Mouse (Mus musculus): ENCODE measurements around the gene Actr8.

Actr8 gene

GRCm38 (mm10) chr14:30039413-30039812 lies 61.3 kb downstream of the Actr8 start:
- DNase-seq (ENCODE audit: low spot score in 2 of 2), result no peak

DNA sequence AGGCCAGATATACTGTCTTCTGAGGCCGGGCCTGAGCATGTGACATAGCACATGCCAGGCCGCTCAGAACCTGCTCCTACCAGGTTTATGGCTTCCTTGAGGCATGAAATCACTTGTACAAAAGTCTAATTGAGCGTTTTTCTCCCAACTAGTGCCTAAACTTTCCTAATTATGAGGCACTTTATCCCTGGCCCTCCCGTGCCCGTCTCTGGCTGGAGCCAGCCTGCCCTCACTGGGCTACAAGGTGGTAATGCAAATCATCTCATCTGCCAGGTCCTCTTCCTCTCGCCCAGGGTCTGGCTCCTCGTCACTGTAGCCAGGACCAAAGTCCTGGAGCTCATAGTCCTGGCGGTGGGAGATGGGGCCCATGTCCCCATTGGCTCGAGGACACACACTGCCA lies 63.7 kb downstream of the Actr8 start:
- DNase-seq (ENCODE audit: low spot score in 2 of 2), result no peak

DNA sequence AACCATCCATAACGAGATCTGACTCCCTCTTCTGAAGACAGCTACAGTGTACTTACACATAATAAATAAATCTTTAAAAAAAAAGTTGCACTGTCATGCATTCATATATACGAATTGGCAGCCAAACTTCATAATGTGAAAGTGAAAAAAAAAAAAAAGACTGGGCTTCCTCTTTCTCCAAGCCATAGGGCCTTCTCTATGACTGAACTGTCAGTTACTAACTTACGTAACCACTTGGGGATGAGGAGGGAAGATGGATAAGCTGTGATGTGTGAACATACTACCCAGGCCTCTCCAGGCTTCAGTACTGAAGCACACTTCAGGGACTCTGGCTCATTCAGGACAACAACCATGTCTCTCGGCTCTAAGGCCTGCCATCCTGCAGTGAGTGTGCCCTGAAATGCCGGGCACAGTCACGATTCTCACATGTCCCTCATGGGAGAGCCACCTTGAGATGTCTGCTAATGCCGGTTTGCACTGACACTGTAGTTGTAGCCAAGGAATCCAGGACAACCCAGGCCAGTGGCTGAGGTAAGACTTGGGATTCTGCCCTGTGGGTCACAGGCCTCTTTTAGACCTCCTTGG lies 65.3 kb downstream of the Actr8 start:
- no peak for DNase-seq (ENCODE audit: low spot score in 2 of 2)

- no peak for DNase-seq (ENCODE audit: low spot score in 2 of 2)
These were observed 67.1 kb downstream of the Actr8 start for GRCm38 (mm10) chr14:30045239-30045638.

- no peak for DNase-seq (ENCODE audit: low spot score in 2 of 2)
These were observed 67.6 kb downstream of the Actr8 start for GRCm38 (mm10) chr14:30045704-30046220.

GRCm38 (mm10) chr14:30046976-30047375 lies 68.8 kb downstream of the Actr8 start:
- DNase-seq (ENCODE audit: low spot score in 2 of 2), result no peak

DNA sequence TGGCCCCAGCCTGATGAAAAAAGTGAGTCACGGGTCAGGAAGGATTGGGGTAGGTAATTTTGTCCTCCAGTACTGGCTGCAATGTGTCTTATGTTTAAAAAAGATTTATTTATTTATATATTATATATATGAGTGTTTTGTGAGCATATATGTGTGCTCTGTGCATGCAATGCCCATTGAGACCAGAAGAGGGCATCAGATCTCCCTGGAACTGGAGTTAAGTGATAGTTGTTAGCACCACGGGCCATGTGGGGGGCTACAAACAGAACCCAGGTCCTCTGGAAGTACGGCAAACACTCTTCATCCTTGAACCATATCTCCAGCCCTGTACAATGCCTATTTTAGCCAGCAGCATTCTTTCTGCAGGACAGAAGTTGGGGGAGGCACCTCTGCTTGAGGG lies 69.9 kb downstream of the Actr8 start:
- no peak for DNase-seq (ENCODE audit: low spot score in 2 of 2)

GRCm38 (mm10) chr14:30050280-30050679 lies 72.1 kb downstream of the Actr8 start:
- no peak for DNase-seq (ENCODE audit: low spot score in 2 of 2)

DNA sequence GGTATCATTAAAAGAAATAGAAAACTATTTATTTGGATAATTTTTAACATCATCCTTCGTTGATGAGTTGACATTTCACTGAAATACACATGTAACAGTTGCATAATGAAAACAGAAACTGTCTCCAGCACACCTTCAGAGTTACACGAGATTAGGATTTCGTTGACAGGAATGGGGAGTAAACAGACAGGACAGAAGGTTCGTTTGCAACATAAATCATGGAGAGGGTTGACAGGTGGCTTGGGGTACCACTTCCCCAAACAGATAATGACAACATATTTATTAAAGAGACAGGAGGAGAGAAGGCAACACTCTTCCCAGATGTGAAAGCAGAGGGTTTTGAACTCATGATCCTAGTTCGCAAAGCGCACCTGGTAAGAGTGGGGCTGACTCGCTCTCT lies 76.8 kb downstream of the Actr8 start:
- DNase-seq (ENCODE audit: low spot score in 2 of 2), result no peak

Measured in frontal cortex, postnatal 36 days (tissue).